Mouse (Mus musculus) liver, adult 2 months (tissue): ENCODE results near the gene Smug1.

Experiments used
- CTCF ChIP-seq: fragments of 200-500 bp; IDR thresholded peaks from 2 replicates; pipeline ENCODE4 v1.5.1; 2011; ENCODE audit warnings: low read depth, low read length, control low read depth
- POLR2A ChIP-seq: fragments of 200-500 bp; IDR thresholded peaks from 2 replicates; pipeline ENCODE4 v1.6.1; 2011; ENCODE audit warnings: low read length, control low read depth; ENCODE audit not compliant: insufficient read depth; ENCODE audit errors: extremely low read depth

- TF ChIP-seq CTCF (no peak), POLR2A (no peak)
Observed at GRCm38 (mm10) chr15:103129289-103129688, 37.6 kb downstream of the Smug1 start.
